Mouse (Mus musculus) CH12.LX (cell line): ENCODE measurements at regions not wholly inside any gene's neighbourhood (a gene's known extent, or its start where the extent isn't known, plus 50 kb on each side); places are given as distances from the start of the nearest gene placed in this dataset.

Experiments used
- POLR2A ChIP-seq: IDR thresholded peaks from 2 replicates; pipeline ENCODE4 v1.6.1; 2011; ENCODE audit warnings: low read depth, mild to moderate bottlenecking, improper control_type of control experiment, low read length
- ZNF384 ChIP-seq: IDR thresholded peaks from 2 replicates; pipeline ENCODE4 v1.6.1; 2012; ENCODE audit warnings: low read depth, low read length, improper control_type of control experiment, inconsistent platforms

DNA sequence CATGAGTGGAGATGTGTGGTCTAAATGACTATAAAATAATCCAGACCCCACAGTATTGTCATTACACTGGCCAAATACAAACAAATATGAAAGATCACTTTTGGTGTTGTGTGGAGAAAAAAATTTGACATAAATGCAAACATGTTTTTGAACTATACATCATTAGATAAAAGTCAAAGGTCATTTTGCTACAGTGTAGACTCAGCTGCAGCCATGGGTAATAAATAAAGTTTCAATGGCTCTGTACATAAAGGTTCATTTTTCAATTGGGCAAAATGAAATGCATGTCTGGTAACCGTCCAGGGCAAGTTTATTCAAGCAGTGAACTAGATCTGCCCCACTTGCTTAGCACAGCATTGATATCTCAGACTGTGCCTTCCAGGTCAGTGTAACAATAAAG lies 144.8 kb downstream of the Kctd12 start:
- no peak for TF ChIP-seq ZNF384
- no peak for TF ChIP-seq POLR2A
